Mouse (Mus musculus): ENCODE measurements at regions not wholly inside any gene's neighbourhood (a gene's known extent, or its start where the extent isn't known, plus 50 kb on each side); places are given as distances from the start of the nearest gene placed in this dataset.
A peak's percentile ranks its signal among the peaks of the same experiment; 100 is the strongest.

DNA sequence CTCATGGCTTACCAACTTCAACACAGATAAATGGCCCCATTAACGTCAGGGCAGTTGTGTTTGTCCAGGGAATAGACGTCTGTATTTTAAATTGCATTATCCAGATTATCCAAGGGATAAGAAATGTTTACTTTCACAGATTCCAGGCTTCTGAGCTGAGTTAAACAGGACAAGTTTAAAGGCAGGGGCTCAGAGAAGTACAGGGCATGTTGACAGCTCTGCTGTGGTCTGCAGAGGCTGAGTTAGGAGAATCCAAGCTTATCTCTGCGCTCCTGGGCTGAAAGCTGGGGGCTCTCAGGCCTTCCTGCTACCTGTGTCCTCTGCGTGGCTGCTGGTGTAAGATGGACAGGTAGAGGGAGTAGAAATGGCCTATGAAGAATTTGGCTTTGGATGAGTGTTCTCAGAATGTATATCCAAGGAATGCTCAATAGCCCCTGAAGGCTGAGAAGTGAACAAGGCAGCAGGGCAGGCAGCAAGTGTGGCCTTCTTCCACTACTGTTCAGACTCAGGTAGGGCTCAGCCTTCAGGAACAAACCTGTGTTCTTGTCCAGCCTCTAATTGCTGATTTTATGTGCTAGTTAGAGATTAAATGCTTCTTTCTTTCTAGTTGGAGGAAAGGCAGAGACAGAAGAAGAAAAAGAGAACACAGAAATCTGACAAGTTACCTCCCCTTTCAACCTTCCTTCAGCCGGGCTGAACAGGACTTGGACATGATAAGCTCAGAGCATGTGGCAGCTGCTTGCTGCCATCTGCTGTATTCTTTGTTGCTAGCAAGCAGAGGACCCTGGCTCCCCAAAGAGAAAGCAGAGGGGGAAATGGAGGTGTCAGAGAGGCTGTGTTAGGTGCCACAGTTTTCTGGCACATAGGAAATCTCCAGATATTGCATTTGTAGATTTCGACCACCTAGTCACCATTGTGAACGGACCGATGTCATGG is 77.9 kb upstream of the Grem2 start:
- TF ChIP-seq POLR2A (IDR thresholded peaks at IDR 0.05; ENCODE audit: borderline replicate concordance, extremely low read depth, low read depth, low read length) = no peak
- peak; percentile 66 for TF ChIP-seq CTCF (IDR thresholded peaks at IDR 0.05; ENCODE audit: insufficient read depth, low read length)
- no peaks in the 10 kb centered on the region for H3K4me1 ChIP-seq (ENCODE audit: control insufficient read depth, insufficient read depth, low read length)
- no peak overlapping the region for H3K4me3 ChIP-seq (replicated peaks; ENCODE audit: extremely low read depth, low read depth, low read length)
- WGBS = 49% methylated on average over 8 of the region's 8 CpGs
- peak; percentile 6 for DNase-seq

DNA sequence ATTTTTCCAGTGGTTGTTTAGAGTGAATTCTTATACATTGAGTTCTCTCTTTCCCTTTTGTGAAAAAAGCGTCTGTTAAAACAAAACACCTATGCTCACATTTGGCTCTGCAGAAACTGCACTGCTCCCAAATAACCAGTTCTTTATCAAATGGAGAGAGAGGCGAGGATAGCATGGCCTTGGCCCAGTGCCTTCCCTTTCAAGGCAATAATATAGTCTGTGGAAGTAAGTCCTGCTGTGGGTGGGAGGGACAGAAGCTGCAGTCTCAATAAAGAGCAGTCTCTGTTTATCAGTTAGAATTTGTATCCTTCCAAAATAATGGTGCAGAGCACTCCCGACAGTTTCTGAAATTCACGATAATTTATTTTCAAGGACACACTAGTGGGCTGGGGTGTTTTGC is 70.9 kb upstream of the Grem2 start:
- Histone ChIP-seq H3K4me3 (replicated peaks; ENCODE audit: extremely low read depth, low read depth, low read length) (no peak overlapping the region), H3K4me1 (ENCODE audit: control insufficient read depth, insufficient read depth, low read length) (no peaks in the 10 kb centered on the region)
- no peak for DNase-seq
- WGBS = 79% methylated on average over 4 of the region's 4 CpGs
- TF ChIP-seq CTCF (IDR thresholded peaks at IDR 0.05; ENCODE audit: insufficient read depth, low read length) (no peak), POLR2A (IDR thresholded peaks at IDR 0.05; ENCODE audit: borderline replicate concordance, extremely low read depth, low read depth, low read length) (no peak)

DNA sequence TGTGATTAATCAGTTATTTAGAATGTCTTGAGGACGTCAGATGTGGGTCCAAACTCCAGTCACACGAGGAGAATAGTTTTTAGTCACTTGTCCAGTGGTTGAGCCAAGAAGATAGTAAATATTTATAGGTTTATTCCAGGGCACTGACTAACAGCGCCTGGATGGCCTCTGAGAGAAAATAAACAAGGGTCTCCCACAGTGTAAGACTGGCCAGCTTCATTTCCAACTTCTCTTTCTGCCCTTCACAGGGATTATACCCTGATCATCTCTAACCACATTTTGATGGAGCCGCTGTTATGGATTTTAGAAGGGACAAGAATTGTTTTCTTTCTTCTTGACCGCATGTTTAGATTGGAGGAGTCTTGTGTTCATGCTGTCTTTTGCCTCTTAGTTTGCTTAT is 67.0 kb upstream of the Grem2 start:
- Histone ChIP-seq H3K4me1 (ENCODE audit: control insufficient read depth, insufficient read depth, low read length) (no peaks in the 10 kb centered on the region), H3K4me3 (replicated peaks; ENCODE audit: extremely low read depth, low read depth, low read length) (no peak overlapping the region)
- 48% methylated on average over 5 of the region's 5 CpGs for WGBS
- no peak for DNase-seq
- TF ChIP-seq CTCF (IDR thresholded peaks at IDR 0.05; ENCODE audit: insufficient read depth, low read length) (no peak), POLR2A (IDR thresholded peaks at IDR 0.05; ENCODE audit: borderline replicate concordance, extremely low read depth, low read depth, low read length) (no peak)

DNA sequence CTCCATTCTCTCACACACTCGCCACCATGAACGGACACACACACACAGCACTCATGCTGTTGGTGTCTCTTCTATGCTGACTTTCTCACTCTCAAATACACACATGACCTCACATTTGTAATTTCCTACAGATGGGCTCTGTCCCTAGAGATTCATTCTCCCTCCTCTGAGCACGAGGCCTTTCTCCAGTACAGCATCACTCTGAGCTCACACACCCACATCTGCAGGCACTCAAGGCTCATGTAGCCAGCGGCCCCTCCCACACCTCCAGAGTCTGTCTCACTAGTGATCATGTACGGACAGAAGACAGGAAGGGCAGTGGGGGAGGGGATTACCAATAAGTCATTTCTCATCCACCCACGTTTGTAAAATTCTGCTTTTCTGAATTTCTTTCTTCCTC is 50.3 kb upstream of the Grem2 start:
- no peak for DNase-seq
- TF ChIP-seq POLR2A (IDR thresholded peaks at IDR 0.05; ENCODE audit: borderline replicate concordance, extremely low read depth, low read depth, low read length) (no peak), CTCF (IDR thresholded peaks at IDR 0.05; ENCODE audit: insufficient read depth, low read length) (no peak)
- WGBS = 51% methylated on average over 6 of the region's 6 CpGs

More for the DNA sequence above, 50.3 kb upstream of the Grem2 start:
- no peaks in the 10 kb centered on the region for H3K4me1 ChIP-seq (ENCODE audit: control insufficient read depth, insufficient read depth, low read length)
- H3K4me3 ChIP-seq (replicated peaks; ENCODE audit: extremely low read depth, low read depth, low read length) = no peak overlapping the region

All from lung, adult 2 months (tissue).